Mouse (Mus musculus) forebrain, embryonic 10.5 days (tissue): ENCODE results near the gene Ccrl2. TPM values are rescaled to one million over a fixed set of nuclear protein-coding genes. Genes with fewer than 3 reads are reported as not detected.

Experiments used
- DNase-seq: peaks from one replicate; pipeline ENCODE4 v3.0.0-alpha.2; 2017; ENCODE audit warnings: low spot score; ENCODE audit errors: extremely low spot score
- H3K27ac ChIP-seq: fragments of 300-500 bp; sonication (generic); 2 replicates; pipeline ENCODE4 v1.5.1; 2016; ENCODE audit warnings: mild to moderate bottlenecking
- H3K27me3 ChIP-seq: fragments of 300-500 bp; sonication (generic); 2 replicates; pipeline ENCODE4 v1.6.1; 2016; ENCODE audit warnings: mild to moderate bottlenecking; ENCODE audit not compliant: poor library complexity, severe bottlenecking
- H3K36me3 ChIP-seq: fragments of 300-500 bp; sonication (generic); replicated peaks from 2 replicates; pipeline ENCODE4 v1.6.1; 2016; ENCODE audit warnings: mild to moderate bottlenecking, moderate library complexity
- H3K4me1 ChIP-seq: fragments of 300-500 bp; sonication (generic); 2 replicates; pipeline ENCODE4 v1.6.1; 2016
- H3K4me3 ChIP-seq: fragments of 300-500 bp; sonication (generic); 2 replicates; pipeline ENCODE4 v1.5.1; 2016; ENCODE audit warnings: mild to moderate bottlenecking, moderate library complexity
- H3K9me3 ChIP-seq: fragments of 300-500 bp; sonication (generic); 2 replicates; pipeline ENCODE4 v1.6.1; 2016; ENCODE audit warnings: mild to moderate bottlenecking, moderate library complexity
- WGBS: fragments of 180-500 bp; shearing (Covaris S2); methylation state at CpG from one replicate; pipeline ENCODE4 v1.1.7; 2016; 5-methylcytosine and 5-hydroxymethylcytosine counted together
- polyA plus RNA-seq: library from polyadenylated mRNA; unstranded; fragments of >200 nt; fragmentation: Nextera tagmentation; extraction: Ambion mirVana; gene quantifications from 2 replicates; pipeline ENCODE4 v1.2.1, GENCODE M21; 2016

Ccrl2 gene
- polyA plus RNA-seq, 1 experiment from 2014 or later, result 0.74 TPM

DNA sequence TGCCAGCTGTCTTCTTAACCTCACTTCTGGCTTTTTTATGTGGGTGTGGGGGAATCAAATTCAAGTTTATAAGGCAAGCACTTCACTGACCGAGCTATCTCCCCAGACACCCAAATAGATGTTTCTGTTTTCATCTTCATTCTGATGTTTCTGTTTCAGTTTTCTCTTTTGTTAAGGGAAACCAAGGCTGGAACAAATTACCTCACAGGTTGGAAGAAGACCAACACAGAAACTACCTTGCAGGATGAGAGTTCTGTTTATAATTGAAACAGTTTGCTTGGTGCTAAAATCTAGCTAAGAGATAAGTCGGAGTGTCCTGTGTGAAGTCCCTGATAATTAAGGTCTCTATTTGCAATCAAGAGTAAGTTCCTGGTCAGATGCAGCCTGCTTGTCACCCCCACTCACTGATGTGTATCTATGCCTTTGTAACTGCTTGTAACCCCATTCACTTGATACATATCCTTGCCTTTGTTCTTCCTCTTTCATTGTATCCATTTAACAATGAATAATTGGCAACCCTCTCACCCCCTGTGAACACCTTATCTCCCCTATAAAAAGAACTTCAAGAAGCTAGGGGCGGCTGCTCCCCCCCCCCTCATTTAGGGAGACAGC, 29.8 kb upstream of the Ccrl2 start:
- Histone ChIP-seq H3K4me3 (no peak overlapping the region), H3K4me1 (peaks cover 26% of the 10 kb centered on the region), H3K27ac (no peak overlapping the region), H3K9me3 (no peaks in the 10 kb centered on the region), H3K36me3 (no peaks in the 10 kb centered on the region), H3K27me3 (peaks cover 9% of the 10 kb centered on the region)
- no peak for DNase-seq
- 29% methylated on average over 3 of the region's 3 CpGs for WGBS

DNA sequence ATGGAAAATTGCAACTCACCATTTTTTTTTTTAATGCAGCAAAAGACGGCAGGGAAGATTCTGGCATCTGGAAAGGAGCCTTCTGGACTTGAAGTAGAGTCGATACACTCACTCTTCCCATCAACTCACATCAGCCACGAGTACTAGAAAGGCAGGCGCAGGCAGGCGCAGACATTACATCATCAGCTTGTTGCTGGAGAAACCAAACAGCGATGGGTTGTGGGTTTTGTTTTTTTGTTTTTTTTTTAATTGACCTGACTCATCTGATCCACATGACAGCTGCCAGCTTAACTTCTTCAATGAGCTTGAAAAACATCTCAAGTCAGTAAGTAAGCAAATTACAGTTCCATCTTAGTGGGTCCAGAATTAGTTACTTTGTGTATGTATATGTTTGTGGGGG, 28.8 kb upstream of the Ccrl2 start:
- H3K4me1 ChIP-seq, result peaks cover 26% of the 10 kb centered on the region
- 80% methylated on average over 6 of the region's 6 CpGs for WGBS
- H3K4me3 ChIP-seq, result no peak overlapping the region
- H3K27me3 ChIP-seq, result peaks cover 9% of the 10 kb centered on the region
- DNase-seq, result no peak
- no peaks in the 10 kb centered on the region for H3K9me3 ChIP-seq
- H3K27ac ChIP-seq, result no peak overlapping the region
- H3K36me3 ChIP-seq, result no peaks in the 10 kb centered on the region

DNA sequence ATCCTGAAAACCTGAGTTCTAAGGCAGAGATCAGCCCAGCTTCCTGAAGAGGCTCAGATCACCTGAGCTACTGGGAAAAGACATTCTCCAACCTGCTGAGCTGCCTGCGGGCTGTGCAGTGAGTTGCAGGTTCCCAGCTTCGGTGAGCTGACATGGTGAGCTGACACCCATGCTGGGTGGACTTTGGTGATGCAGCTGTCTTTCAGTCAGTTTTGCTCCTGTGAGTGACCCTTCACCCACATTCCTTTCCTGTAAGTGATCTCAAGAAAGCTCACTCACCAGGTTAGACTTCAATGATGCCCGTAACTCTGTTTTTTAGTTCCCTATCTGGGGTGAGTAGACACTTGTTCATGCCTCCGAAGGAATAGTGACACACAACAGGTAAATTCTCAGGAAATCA, 28.0 kb upstream of the Ccrl2 start:
- Histone ChIP-seq H3K36me3 (no peaks in the 10 kb centered on the region), H3K4me1 (peaks cover 26% of the 10 kb centered on the region), H3K27me3 (peaks cover 9% of the 10 kb centered on the region), H3K27ac (no peak overlapping the region), H3K9me3 (no peaks in the 10 kb centered on the region), H3K4me3 (no peak overlapping the region)
- 67% methylated on average over 4 of the region's 4 CpGs for WGBS
- no peak for DNase-seq

DNA sequence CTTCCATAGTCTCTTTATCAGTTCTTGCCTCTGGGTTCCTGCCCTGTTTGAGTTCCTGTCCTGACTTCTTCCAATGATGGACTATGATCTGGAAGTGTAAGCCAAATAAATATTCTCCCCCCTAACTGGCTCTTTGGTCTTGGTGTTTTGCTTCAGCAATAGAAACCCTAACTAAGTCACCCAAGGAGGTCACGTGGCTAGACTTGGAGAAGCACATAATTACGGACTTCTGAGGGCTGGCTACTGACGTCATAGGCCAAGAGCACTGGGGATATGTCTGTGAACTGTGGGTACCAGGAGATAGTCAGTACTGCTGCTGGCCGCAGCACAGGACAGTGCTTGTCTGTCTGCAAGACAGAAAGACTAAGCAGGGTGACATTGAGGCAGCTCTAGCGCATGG, 24.4 kb upstream of the Ccrl2 start:
- Histone ChIP-seq H3K4me1 (no peaks in the 10 kb centered on the region), H3K27me3 (no peaks in the 10 kb centered on the region), H3K36me3 (no peaks in the 10 kb centered on the region), H3K9me3 (peaks cover 6% of the 10 kb centered on the region; the same call in 1 of the 2 replicates), H3K4me3 (no peak overlapping the region), H3K27ac (no peak overlapping the region)
- DNase-seq, result no peak
- WGBS, result 85% methylated on average over 5 of the region's 5 CpGs

DNA sequence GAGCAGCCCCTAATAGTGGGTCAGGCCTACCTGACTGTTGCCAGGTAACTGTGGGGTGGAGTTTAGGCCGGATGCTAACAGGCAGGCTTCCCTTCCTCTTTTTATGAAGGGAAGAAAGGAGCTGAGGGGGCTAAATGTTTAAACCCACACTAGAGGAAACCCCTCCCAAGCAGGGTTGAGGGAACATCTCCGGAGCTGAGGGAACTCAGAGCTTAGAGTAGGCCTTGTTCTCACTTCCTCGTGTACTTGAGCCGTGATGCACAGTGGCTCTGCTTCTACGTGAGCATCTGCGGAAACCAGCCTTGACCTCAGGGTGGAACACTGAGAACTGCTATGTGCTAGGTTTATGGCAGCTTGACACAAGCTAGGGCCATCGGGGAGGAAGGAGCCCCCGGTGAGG, 23.5 kb upstream of the Ccrl2 start:
- no peak for DNase-seq
- Histone ChIP-seq H3K4me3 (no peak overlapping the region), H3K27me3 (no peaks in the 10 kb centered on the region), H3K4me1 (no peaks in the 10 kb centered on the region), H3K9me3 (peaks cover 6% of the 10 kb centered on the region; the same call in 1 of the 2 replicates), H3K36me3 (no peaks in the 10 kb centered on the region), H3K27ac (no peak overlapping the region)
- 91% methylated on average over 8 of the region's 8 CpGs for WGBS

DNA sequence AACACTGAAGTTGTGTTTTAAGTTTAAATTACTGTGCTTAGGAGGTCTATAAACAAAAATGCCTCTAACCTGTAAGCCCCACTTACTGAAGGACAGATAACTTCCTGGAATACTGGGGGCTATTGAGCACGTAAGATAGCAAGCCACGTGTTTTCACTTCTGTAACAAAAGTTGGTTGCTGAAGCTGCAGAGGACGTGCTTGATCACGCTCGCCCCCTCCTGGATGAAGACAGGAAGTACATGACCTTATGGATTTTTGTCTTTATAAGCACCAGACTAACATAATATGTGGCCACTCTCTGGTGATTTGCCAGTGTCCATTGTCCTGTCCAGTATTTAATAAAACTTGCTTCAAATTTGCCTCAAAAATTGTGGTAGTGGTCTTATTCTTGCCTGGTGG, 20.4 kb upstream of the Ccrl2 start:
- WGBS, result 62% methylated on average over 5 of the region's 5 CpGs
- peaks cover 12% of the 10 kb centered on the region for H3K9me3 ChIP-seq
- no peaks in the 10 kb centered on the region for H3K36me3 ChIP-seq
- H3K4me3 ChIP-seq, result no peak overlapping the region
- H3K27ac ChIP-seq, result no peak overlapping the region
- H3K4me1 ChIP-seq, result no peaks in the 10 kb centered on the region
- no peaks in the 10 kb centered on the region for H3K27me3 ChIP-seq
- no peak for DNase-seq

DNA sequence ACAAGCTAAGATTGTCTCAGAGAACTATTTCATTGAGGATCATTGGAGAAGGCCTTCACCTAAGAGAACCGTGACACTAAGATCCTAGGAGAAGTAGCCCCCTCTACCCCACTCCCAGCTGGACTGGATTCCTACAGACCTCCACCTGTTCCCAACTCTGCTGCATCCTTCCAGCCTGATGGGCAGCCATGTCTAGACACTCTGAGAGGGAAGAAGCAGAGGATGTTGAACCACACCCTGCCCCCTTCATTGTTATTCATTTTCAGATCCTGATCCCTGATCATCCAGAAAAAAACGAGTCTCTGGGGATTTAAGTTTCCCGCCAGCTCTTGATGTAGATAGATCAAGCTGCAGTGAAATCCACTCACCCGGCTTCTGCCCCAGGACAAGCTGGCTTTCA, 15.7 kb upstream of the Ccrl2 start:
- Histone ChIP-seq H3K27me3 (no peaks in the 10 kb centered on the region), H3K4me3 (no peak overlapping the region), H3K9me3 (peaks cover 12% of the 10 kb centered on the region), H3K4me1 (peaks cover 5% of the 10 kb centered on the region; the same call in 1 of the 2 replicates), H3K36me3 (no peaks in the 10 kb centered on the region), H3K27ac (no peak overlapping the region)
- WGBS, result 80% methylated on average over 4 of the region's 4 CpGs
- DNase-seq, result no peak

DNA sequence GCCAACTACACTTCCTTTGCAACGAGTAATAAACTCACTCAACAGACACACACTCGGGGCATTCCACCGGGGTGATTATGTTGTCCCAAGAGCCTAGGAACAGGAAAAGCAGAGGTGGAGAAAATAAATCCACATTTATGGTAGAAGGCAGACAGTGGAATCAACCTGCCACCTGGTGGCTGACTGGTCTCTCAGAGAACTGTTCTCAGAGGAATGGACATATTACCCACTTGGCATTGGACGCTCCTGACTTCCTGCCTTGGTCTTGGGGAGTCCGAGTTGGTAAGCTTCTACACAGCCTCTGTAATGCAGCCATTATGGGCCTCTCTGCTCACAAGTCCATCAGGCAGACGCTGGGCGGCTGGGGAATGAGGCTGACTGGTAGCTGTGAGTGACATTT, 14.9 kb upstream of the Ccrl2 start:
- H3K36me3 ChIP-seq, result no peaks in the 10 kb centered on the region
- no peak overlapping the region for H3K27ac ChIP-seq
- DNase-seq, result no peak
- no peak overlapping the region for H3K4me3 ChIP-seq
- peaks cover 5% of the 10 kb centered on the region; the same call in 1 of the 2 replicates for H3K4me1 ChIP-seq
- 77% methylated on average over 7 of the region's 7 CpGs for WGBS
- H3K9me3 ChIP-seq, result peaks cover 6% of the 10 kb centered on the region
- no peaks in the 10 kb centered on the region for H3K27me3 ChIP-seq

DNA sequence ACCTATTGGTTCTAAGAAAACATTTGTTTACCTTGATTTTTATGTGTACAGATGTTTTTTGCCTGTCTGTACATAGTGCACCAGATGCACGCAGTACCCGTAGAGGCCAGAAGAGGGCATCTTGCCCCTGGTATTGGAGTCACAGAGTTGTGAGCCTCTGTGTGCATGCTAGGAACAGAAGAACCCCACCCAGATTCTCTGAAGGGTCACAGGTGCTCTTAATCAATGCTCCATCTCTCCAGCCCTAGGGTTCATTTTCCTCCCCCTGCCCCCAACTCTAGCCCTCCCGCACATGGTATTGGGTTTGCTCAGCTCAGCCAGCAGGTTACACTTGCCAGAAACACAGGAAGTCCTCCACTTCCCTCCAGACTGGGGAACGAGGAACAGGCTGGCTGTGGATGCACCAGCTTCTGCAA, 13.2 kb upstream of the Ccrl2 start:
- H3K9me3 ChIP-seq, result peaks cover 6% of the 10 kb centered on the region
- DNase-seq, result peak; percentile 55
- WGBS, result 32% methylated on average over 4 of the region's 4 CpGs
- H3K4me3 ChIP-seq, result no peak overlapping the region
- no peaks in the 10 kb centered on the region for H3K27me3 ChIP-seq
- H3K4me1 ChIP-seq, result peaks cover 5% of the 10 kb centered on the region; the same call in 1 of the 2 replicates
- H3K27ac ChIP-seq, result no peak overlapping the region
- H3K36me3 ChIP-seq, result no peaks in the 10 kb centered on the region

DNA sequence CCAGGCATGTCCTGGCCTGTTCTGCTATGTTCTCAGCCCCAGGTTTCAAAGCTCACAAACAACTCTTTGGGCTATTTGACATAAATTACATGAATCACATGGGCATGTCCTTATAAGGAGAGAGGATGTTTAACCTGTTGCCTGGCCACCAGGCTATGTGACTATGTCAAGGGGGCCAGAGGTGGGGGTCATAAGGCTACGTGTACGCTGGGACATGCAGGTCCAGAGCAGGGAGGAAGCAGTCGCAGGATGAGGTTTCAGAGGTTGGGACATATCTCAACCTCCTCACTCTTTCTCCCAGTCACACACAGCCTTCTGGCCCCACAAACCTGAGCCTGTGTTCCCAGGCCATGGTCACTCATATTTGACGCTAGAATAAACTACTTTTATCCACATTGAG, 9.7 kb upstream of the Ccrl2 start:
- WGBS, result 94% methylated on average over 4 of the region's 4 CpGs
- no peak overlapping the region for H3K4me3 ChIP-seq
- H3K9me3 ChIP-seq, result no peaks in the 10 kb centered on the region
- peaks cover 11% of the 10 kb centered on the region; the same call in 1 of the 2 replicates for H3K4me1 ChIP-seq
- no peak for DNase-seq
- H3K36me3 ChIP-seq, result no peaks in the 10 kb centered on the region
- H3K27me3 ChIP-seq, result no peaks in the 10 kb centered on the region
- H3K27ac ChIP-seq, result no peak overlapping the region

DNA sequence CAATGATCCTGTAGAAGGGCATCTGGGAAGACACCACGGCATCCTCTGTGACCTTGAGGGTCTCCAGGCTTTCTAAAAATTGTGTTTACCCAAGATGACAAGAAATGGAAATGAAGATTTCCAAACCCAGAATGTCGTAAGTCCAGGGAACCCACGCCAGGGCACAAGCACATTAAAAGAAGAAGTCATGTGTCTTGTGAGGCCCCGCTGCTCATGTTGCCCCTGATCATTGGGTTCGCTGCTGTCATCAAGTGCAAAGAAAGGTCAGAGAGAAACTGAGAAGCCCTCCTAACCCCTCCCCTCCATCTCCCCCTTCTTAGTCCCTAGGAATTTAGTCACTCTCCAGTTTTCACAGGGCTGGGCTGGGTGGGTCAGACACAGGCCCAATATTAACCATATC, 5.5 kb upstream of the Ccrl2 start:
- Histone ChIP-seq H3K36me3 (no peaks in the 10 kb centered on the region), H3K4me3 (no peak overlapping the region), H3K9me3 (no peaks in the 10 kb centered on the region), H3K27ac (no peak overlapping the region), H3K4me1 (peaks cover 9% of the 10 kb centered on the region; the same call in 1 of the 2 replicates), H3K27me3 (no peaks in the 10 kb centered on the region)
- WGBS, result 79% methylated on average over 5 of the region's 5 CpGs
- no peak for DNase-seq

DNA sequence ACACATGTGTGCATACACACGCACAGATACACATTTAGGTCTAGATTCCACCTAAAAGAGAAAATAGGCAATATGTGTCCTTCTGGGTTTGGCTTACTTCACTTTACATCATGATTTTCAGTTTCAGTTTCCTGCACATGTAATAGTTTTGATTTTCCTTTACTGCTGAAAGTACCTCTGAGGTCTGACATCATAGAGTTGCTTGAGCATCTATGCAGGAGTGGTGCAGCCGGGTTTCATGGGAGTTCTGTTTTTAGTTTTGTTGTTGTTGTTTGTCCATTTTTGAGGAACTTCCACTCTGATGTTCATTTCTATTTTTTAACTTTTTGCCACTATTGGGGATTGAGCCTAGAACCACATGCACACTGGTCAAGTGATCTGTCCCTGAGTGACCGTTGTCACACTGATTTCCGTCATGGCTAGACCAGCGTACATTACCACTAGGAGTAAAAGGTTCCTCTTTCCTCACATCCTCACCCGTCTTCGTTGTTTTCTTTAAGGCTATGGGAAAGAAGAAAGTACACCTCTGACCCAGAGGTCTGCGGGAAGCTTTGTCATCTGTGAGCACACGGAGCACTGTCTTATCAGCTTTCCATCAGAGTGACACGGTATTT, 1.7 kb upstream of the Ccrl2 start:
- Histone ChIP-seq H3K27ac (no peak overlapping the region), H3K4me3 (no peak overlapping the region), H3K27me3 (no peaks in the 10 kb centered on the region), H3K9me3 (no peaks in the 10 kb centered on the region), H3K4me1 (peaks cover 28% of the 10 kb centered on the region), H3K36me3 (no peaks in the 10 kb centered on the region)
- WGBS, result 82% methylated on average over 10 of the region's 10 CpGs
- DNase-seq, result no peak

DNA sequence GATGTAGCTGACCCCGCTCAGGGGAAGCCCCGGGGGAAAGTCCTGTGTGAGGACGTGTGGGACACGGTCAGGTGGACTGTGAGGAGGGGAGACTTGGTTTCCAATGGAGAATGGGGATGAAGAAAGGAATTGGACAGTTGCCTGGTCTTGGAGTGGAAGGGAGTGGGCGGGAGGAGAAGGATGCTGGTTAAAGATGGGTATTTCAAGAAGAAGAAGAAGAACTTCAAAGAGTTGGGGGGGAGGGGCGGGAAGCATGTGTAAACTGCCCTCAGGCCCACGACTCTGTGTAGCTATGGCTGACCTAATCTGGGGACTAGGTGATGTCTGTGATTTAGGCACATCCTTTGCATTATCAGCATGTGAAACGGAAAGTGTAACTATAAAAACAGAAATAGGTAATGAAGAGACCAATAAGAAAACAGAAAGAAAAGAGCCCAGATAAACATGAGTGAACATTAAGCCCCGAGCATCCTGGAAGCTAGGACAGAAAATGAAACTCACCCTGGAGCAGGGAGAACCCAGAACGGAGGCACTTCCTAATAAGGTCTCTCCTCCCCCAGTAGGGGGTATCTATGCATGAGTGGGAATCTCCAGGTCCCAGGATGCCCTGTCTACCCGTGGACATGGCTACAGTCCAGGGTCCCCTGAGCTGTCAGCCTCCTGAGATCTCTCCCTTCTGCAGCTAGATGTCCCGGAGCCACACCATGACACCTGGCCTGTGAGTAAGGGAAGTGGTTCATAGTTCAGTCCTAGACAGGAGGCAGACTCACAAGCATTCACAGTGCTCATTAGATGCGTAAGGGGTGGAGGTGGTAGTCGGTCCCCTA, 438 bp upstream of the Ccrl2 start:
- Histone ChIP-seq H3K27ac (0 out of 2 replicates have a peak overlapping the region, but pooled peaks have one; percentile 45), H3K36me3 (no peaks in the 10 kb centered on the region), H3K9me3 (no peaks in the 10 kb centered on the region), H3K4me1 (peaks cover 23% of the 10 kb centered on the region), H3K27me3 (no peaks in the 10 kb centered on the region), H3K4me3 (no peak overlapping the region)
- 73% methylated on average over 14 of the region's 14 CpGs for WGBS
- DNase-seq, result no peak
